Mouse (Mus musculus) cerebellum, postnatal 36 days (tissue): ENCODE data around the gene Olfr287.

ENCODE experiments used
- DNase-seq, 2 experiments: peaks; one replicate each; pipeline ENCODE4 v3.0.0; 2021 to 2022; ENCODE audit warnings: mixed read lengths in 2 of 2

The Olfr287 gene

GRCm38 (mm10) chr15:98220877-98221276 is at the start of gene Olfr287, which contains the start of gene Gm44579:
Olfr287 (minus strand) TSS chr15:98221056.
Gm44579 (minus strand) TSS chr15:98220977.
- no peak for DNase-seq

- DNase-seq, result no peak
Observed at GRCm38 (mm10) chr15:98257776-98258175, 36.9 kb upstream of the Olfr287 start.

- no peak for DNase-seq
Observed at GRCm38 (mm10) chr15:98257193-98257592, 36.3 kb upstream of the Olfr287 start, which contains the start of gene H1fnt. H1fnt (minus strand) TSS chr15:98257293.

GRCm38 (mm10) chr15:98256271-98256670 is 35.4 kb upstream of the Olfr287 start:
- peak; percentile 51 to 55 for DNase-seq

- no peak for DNase-seq
Observed at GRCm38 (mm10) chr15:98235442-98235841, 14.6 kb upstream of the Olfr287 start.

GRCm38 (mm10) chr15:98234350-98234749 is 13.5 kb upstream of the Olfr287 start, which contains the start of gene Olfr286:
Olfr286 (minus strand) TSS chr15:98234450.
- no peak for DNase-seq

- DNase-seq, result no peak
Observed at GRCm38 (mm10) chr15:98226096-98226495, 5.2 kb upstream of the Olfr287 start.

- no peak for DNase-seq
Observed at GRCm38 (mm10) chr15:98225610-98226009, 4.8 kb upstream of the Olfr287 start.

- DNase-seq, result no peak
Observed at GRCm38 (mm10) chr15:98222377-98222776, 1.5 kb upstream of the Olfr287 start.

- DNase-seq, result no peak
Observed at GRCm38 (mm10) chr15:98214130-98214529, 6.7 kb downstream of the Olfr287 start.

GRCm38 (mm10) chr15:98213336-98213870 is 7.5 kb downstream of the Olfr287 start:
- DNase-seq, result no peak

GRCm38 (mm10) chr15:98209676-98210075 is 11.2 kb downstream of the Olfr287 start:
- DNase-seq, result no peak

- DNase-seq, result no peak
Observed at GRCm38 (mm10) chr15:98195442-98195841, 25.4 kb downstream of the Olfr287 start, which contains the start of gene Olfr288. Olfr288 (minus strand) TSS chr15:98195542.

GRCm38 (mm10) chr15:98184456-98184855 is 36.4 kb downstream of the Olfr287 start:
- no peak for DNase-seq

GRCm38 (mm10) chr15:98181856-98182570 is 38.8 kb downstream of the Olfr287 start:
- DNase-seq, result peak; percentile 13 to 23

- peak; percentile 95 to 97 for DNase-seq
Observed at GRCm38 (mm10) chr15:98181132-98181711, 39.6 kb downstream of the Olfr287 start.

- peak; percentile 9 to 20 for DNase-seq
Observed at GRCm38 (mm10) chr15:98180567-98181131, 40.2 kb downstream of the Olfr287 start.

GRCm38 (mm10) chr15:98177320-98177719 is 43.5 kb downstream of the Olfr287 start:
- DNase-seq, result no peak

- peak; percentile 24 to 51 for DNase-seq
Observed at GRCm38 (mm10) chr15:98173821-98174220, 47.0 kb downstream of the Olfr287 start.

GRCm38 (mm10) chr15:98172113-98172512 is 48.7 kb downstream of the Olfr287 start:
- no peak for DNase-seq

GRCm38 (mm10) chr15:98170917-98171316 is 49.9 kb downstream of the Olfr287 start:
- no peak for DNase-seq

- no peak for DNase-seq
Observed at GRCm38 (mm10) chr15:98170365-98170764, 50.5 kb downstream of the Olfr287 start.

GRCm38 (mm10) chr15:98168622-98169004 is 52.2 kb downstream of the Olfr287 start:
- DNase-seq, result peak in 1 of 2 experiments; percentile 14
